Mouse (Mus musculus) cerebellum, postnatal 25 days (tissue): Measurements from ENCODE around the gene Atp7b.

ENCODE experiments used
- DNase-seq, 2 experiments: peaks; one replicate each; pipeline ENCODE4 v3.0.0; 2021; ENCODE audit warnings: mixed read lengths in 2 of 2

Gene Atp7b

GRCm38 (mm10) chr8:22022244-22022643 is 37.9 kb downstream of the Atp7b start:
- DNase-seq = no peak

GRCm38 (mm10) chr8:22019498-22019897 is 40.6 kb downstream of the Atp7b start:
- no peak for DNase-seq

GRCm38 (mm10) chr8:22017731-22018130 is 42.4 kb downstream of the Atp7b start:
- DNase-seq = no peak

- DNase-seq = no peak
Observed at GRCm38 (mm10) chr8:22013034-22013707, 46.9 kb downstream of the Atp7b start.

- no peak for DNase-seq
Observed at GRCm38 (mm10) chr8:22009403-22009802, 50.7 kb downstream of the Atp7b start.

GRCm38 (mm10) chr8:22006423-22006822 is 53.7 kb downstream of the Atp7b start:
- no peak for DNase-seq

GRCm38 (mm10) chr8:22004750-22005522 is 55.2 kb downstream of the Atp7b start:
- DNase-seq = no peak

- DNase-seq = no peak
Observed at GRCm38 (mm10) chr8:21995181-21995580, 64.9 kb downstream of the Atp7b start.

GRCm38 (mm10) chr8:21992184-21992583 is 67.9 kb downstream of the Atp7b start:
- DNase-seq = peak; percentile 56 to 71

GRCm38 (mm10) chr8:21981664-21982337 is 78.3 kb downstream of the Atp7b start:
- peak; percentile 20 to 43 for DNase-seq

- DNase-seq = no peak
Observed at GRCm38 (mm10) chr8:21978193-21978592, 81.9 kb downstream of the Atp7b start.

GRCm38 (mm10) chr8:21969475-21969874 is 90.6 kb downstream of the Atp7b start, which contains the start of gene Ccdc70:
Gene Ccdc70, plus strand, starts transcription at chr8:21969775.
- DNase-seq = no peak

GRCm38 (mm10) chr8:21966646-21967045 is 93.5 kb downstream of the Atp7b start:
- no peak for DNase-seq

GRCm38 (mm10) chr8:21958414-21958813 is 101.7 kb downstream of the Atp7b start, which contains the start of gene Fam90a1a:
Gene Fam90a1a, plus strand, starts transcription at chr8:21958714.
- no peak for DNase-seq

GRCm38 (mm10) chr8:21956336-21956735 is 103.8 kb downstream of the Atp7b start:
- DNase-seq = peak in 1 of 2 experiments; percentile 3

- peak; percentile 18 to 64 for DNase-seq
Observed at GRCm38 (mm10) chr8:21955321-21955720, 104.8 kb downstream of the Atp7b start.

GRCm38 (mm10) chr8:21947311-21948017 is 112.6 kb downstream of the Atp7b start:
- peak; percentile 3 to 5 for DNase-seq

GRCm38 (mm10) chr8:21946462-21946861 is 113.6 kb downstream of the Atp7b start, which contains the start of gene Defb13:
Gene Defb13, plus strand, starts transcription at chr8:21946762.
- no peak for DNase-seq
